Mouse (Mus musculus): ENCODE data around the gene Ccrl2. TPM values are rescaled to one million over a fixed set of nuclear protein-coding genes. Genes with fewer than 3 reads are reported as not detected.
A peak's percentile ranks its signal among the peaks of the same experiment; 100 is the strongest.

Ccrl2 gene
- polyA plus RNA-seq, 1 experiment from 2014 or later: 15.7 TPM

DNA sequence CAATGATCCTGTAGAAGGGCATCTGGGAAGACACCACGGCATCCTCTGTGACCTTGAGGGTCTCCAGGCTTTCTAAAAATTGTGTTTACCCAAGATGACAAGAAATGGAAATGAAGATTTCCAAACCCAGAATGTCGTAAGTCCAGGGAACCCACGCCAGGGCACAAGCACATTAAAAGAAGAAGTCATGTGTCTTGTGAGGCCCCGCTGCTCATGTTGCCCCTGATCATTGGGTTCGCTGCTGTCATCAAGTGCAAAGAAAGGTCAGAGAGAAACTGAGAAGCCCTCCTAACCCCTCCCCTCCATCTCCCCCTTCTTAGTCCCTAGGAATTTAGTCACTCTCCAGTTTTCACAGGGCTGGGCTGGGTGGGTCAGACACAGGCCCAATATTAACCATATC lies 5.5 kb upstream of the Ccrl2 start:
- H3K27ac ChIP-seq (replicated peaks): no peak overlapping the region
- no peak overlapping the region for H3K4me3 ChIP-seq (replicated peaks)
- WGBS (ENCODE audit: insufficient replicate concordance): 62% methylated on average over 5 of the region's 5 CpGs
- no peaks in the 10 kb centered on the region for H3K9me3 ChIP-seq (replicated peaks)
- H3K4me1 ChIP-seq (replicated peaks): peaks cover 20% of the 10 kb centered on the region
- no peak for ATAC-seq (ENCODE audit: insufficient read depth)
- peaks cover 6% of the 10 kb centered on the region; the same call in 1 of the 2 replicates for H3K27me3 ChIP-seq
- H3K36me3 ChIP-seq (replicated peaks): no peaks in the 10 kb centered on the region
- no peak overlapping the region for H3K9ac ChIP-seq
- no peak overlapping the region for H3K4me2 ChIP-seq

GRCm38 (mm10) chr9:111058943-111059556 lies 1.7 kb upstream of the Ccrl2 start:
- Histone ChIP-seq H3K4me1 (replicated peaks) (peaks cover 49% of the 10 kb centered on the region), H3K36me3 (replicated peaks) (peaks cover 18% of the 10 kb centered on the region), H3K4me3 (replicated peaks) (no peak overlapping the region), H3K27ac (replicated peaks) (0 out of 2 replicates have a peak overlapping the region, but pooled peaks have one; percentile 14), H3K9ac (no peak overlapping the region), H3K4me2 (peak overlapping the region; percentile 35), H3K9me3 (replicated peaks) (no peaks in the 10 kb centered on the region), H3K27me3 (peaks cover 6% of the 10 kb centered on the region; the same call in 1 of the 2 replicates)
- 28% methylated on average over 10 of the region's 10 CpGs for WGBS (ENCODE audit: insufficient replicate concordance)
- ATAC-seq (ENCODE audit: insufficient read depth): no peak

GRCm38 (mm10) chr9:111057544-111058370 lies 438 bp upstream of the Ccrl2 start:
- 40% methylated on average over 14 of the region's 14 CpGs for WGBS (ENCODE audit: insufficient replicate concordance)
- no peaks in the 10 kb centered on the region for H3K9me3 ChIP-seq (replicated peaks)
- H3K27me3 ChIP-seq: peaks cover 6% of the 10 kb centered on the region; the same call in 1 of the 2 replicates
- H3K4me1 ChIP-seq (replicated peaks): peaks cover 56% of the 10 kb centered on the region
- peak overlapping the region; percentile 100 for H3K27ac ChIP-seq (replicated peaks)
- ATAC-seq (ENCODE audit: insufficient read depth): 0 out of 2 replicates have a peak, but pooled peaks have one; percentile 3
- peaks cover 31% of the 10 kb centered on the region for H3K36me3 ChIP-seq (replicated peaks)
- H3K4me3 ChIP-seq (replicated peaks): peak overlapping the region; percentile 79
- peak overlapping the region; percentile 80 for H3K9ac ChIP-seq
- H3K4me2 ChIP-seq: peak overlapping the region; percentile 81

GRCm38 (mm10) chr9:111056519-111056797 lies 861 bp downstream of the Ccrl2 start:
- Histone ChIP-seq H3K27ac (replicated peaks) (peak overlapping the region; percentile 100), H3K27me3 (0 out of 2 replicates have a peak, but pooled peaks cover 6% of the 10 kb centered on the region), H3K4me1 (replicated peaks) (peaks cover 56% of the 10 kb centered on the region), H3K4me2 (peak overlapping the region; percentile 81), H3K9me3 (replicated peaks) (no peaks in the 10 kb centered on the region), H3K9ac (peak overlapping the region; percentile 80), H3K36me3 (replicated peaks) (peaks cover 40% of the 10 kb centered on the region), H3K4me3 (replicated peaks) (peak overlapping the region; percentile 79)
- ATAC-seq (ENCODE audit: insufficient read depth): no peak
- WGBS (ENCODE audit: insufficient replicate concordance): 1% methylated on average over 11 of the region's 11 CpGs

DNA sequence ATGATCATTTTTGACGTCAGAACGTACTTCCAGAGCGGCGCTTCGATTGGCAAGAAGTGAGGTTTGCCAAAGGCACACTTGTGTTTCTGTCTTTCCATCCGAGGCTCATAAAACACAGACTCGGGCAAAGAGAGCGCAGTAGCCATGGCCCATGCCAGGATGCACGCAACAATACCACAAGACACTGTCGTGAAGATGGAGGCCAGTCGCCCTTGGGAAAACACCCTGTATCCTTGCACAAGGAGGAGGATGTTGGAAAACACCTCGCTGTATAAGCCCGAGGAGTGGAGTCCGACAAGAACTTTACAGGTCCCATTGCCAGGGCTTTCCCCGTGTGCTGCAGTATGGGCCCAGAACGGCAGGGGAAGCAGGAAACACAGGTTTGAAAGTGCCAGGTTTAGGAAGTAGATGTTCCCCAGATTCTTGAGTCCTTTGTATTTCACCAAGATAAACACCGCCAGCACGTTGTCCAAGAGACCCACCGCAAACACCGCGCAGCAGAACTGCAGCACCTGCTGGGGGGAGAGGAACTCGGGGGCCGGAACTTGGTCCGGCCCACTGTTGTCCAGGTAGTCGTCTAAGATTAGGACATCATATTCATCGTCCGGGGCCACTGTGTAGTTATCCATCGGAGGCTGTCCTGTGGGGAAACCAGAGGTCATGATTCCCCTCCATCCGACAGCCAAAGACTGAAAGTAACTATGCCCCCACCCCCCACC lies 1.4 kb downstream of the Ccrl2 start:
- H3K9ac ChIP-seq: peak overlapping the region; percentile 80
- no peak for ATAC-seq (ENCODE audit: insufficient read depth)
- peaks cover 40% of the 10 kb centered on the region for H3K36me3 ChIP-seq (replicated peaks)
- H3K4me1 ChIP-seq (replicated peaks): peaks cover 56% of the 10 kb centered on the region
- H3K4me3 ChIP-seq (replicated peaks): peak overlapping the region; percentile 79
- H3K9me3 ChIP-seq (replicated peaks): no peaks in the 10 kb centered on the region
- peak overlapping the region; percentile 81 for H3K4me2 ChIP-seq
- H3K27ac ChIP-seq (replicated peaks): peak overlapping the region; percentile 100
- WGBS (ENCODE audit: insufficient replicate concordance): 35% methylated on average over 29 of the region's 29 CpGs
- H3K27me3 ChIP-seq: 0 out of 2 replicates have a peak, but pooled peaks cover 6% of the 10 kb centered on the region

DNA sequence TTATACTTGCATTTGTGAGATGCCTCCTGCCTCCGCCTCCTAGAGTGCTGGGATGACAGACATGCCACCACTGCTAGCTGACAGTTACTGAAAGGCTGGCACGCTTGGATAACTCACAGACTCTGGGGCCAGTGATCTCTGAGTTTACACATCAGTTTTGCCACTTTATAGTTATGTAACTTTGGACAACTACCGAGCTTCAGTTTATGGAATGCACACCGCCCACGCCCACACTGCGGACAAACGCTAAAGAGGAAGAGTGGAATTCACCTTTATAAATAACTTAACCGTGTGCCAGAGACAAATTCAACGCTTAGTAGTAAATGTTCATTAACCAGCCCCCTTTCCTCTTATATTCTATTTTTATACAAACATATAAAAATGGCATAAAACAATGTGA lies 2.4 kb downstream of the Ccrl2 start:
- Histone ChIP-seq H3K4me1 (replicated peaks) (peaks cover 56% of the 10 kb centered on the region), H3K27ac (replicated peaks) (no peak overlapping the region), H3K4me3 (replicated peaks) (peak overlapping the region; percentile 79), H3K36me3 (replicated peaks) (peaks cover 40% of the 10 kb centered on the region), H3K9me3 (replicated peaks) (no peaks in the 10 kb centered on the region), H3K27me3 (0 out of 2 replicates have a peak, but pooled peaks cover under 1% of the 10 kb centered on the region), H3K9ac (peak overlapping the region; percentile 80; the same call in 1 of the 2 replicates), H3K4me2 (peak overlapping the region; percentile 81)
- no peak for ATAC-seq (ENCODE audit: insufficient read depth)
- WGBS (ENCODE audit: insufficient replicate concordance): 82% methylated on average over 9 of the region's 9 CpGs

DNA sequence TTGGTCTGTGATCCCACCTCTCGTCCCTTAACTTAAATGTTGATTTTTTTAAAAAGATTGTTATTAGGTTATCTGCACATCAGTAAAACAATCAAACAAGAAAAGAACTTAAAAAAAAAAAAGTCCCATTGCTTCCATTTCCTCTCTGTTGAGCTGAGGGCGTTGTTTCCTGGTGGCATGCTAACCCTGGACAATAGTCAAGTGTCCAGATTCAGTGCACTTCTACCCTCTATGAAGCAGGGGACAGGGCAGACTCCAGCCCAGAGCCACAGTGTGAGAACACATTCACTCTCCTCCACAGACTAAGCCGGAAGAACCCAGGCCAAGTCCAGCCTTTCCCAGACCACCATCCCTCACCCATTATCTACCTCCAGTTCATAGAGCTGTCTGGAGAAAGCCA lies 8.9 kb downstream of the Ccrl2 start:
- Histone ChIP-seq H3K27ac (replicated peaks) (no peak overlapping the region), H3K9me3 (replicated peaks) (no peaks in the 10 kb centered on the region), H3K36me3 (replicated peaks) (peaks cover 16% of the 10 kb centered on the region), H3K4me1 (replicated peaks) (peaks cover 14% of the 10 kb centered on the region), H3K4me3 (replicated peaks) (no peak overlapping the region), H3K4me2 (no peak overlapping the region), H3K9ac (no peak overlapping the region), H3K27me3 (no peaks in the 10 kb centered on the region)
- ATAC-seq (ENCODE audit: insufficient read depth): no peak
- 65% methylated on average over 3 of the region's 3 CpGs for WGBS (ENCODE audit: insufficient replicate concordance)

- Histone ChIP-seq H3K9ac (no peak overlapping the region), H3K27ac (replicated peaks) (no peak overlapping the region), H3K9me3 (replicated peaks) (no peaks in the 10 kb centered on the region), H3K4me1 (replicated peaks) (peaks cover 15% of the 10 kb centered on the region), H3K4me3 (replicated peaks) (no peak overlapping the region), H3K4me2 (no peak overlapping the region), H3K36me3 (replicated peaks) (peaks cover 5% of the 10 kb centered on the region; the same call in 1 of the 2 replicates), H3K27me3 (no peaks in the 10 kb centered on the region)
- ATAC-seq (ENCODE audit: insufficient read depth): no peak
- WGBS (ENCODE audit: insufficient replicate concordance): 76% methylated on average over 5 of the region's 5 CpGs
Measured at GRCm38 (mm10) chr9:111047266-111047665, 10.1 kb downstream of the Ccrl2 start.

GRCm38 (mm10) chr9:111046222-111046621 lies 11.1 kb downstream of the Ccrl2 start:
- Histone ChIP-seq H3K9me3 (replicated peaks) (no peaks in the 10 kb centered on the region), H3K4me1 (replicated peaks) (peaks cover 15% of the 10 kb centered on the region), H3K27me3 (no peaks in the 10 kb centered on the region), H3K4me2 (no peak overlapping the region), H3K27ac (replicated peaks) (no peak overlapping the region), H3K9ac (no peak overlapping the region), H3K4me3 (replicated peaks) (no peak overlapping the region), H3K36me3 (replicated peaks) (no peaks in the 10 kb centered on the region)
- 12% methylated on average over 3 of the region's 3 CpGs for WGBS (ENCODE audit: insufficient replicate concordance)
- ATAC-seq (ENCODE audit: insufficient read depth): peak; percentile 52; the same call in 1 of the 2 replicates

DNA sequence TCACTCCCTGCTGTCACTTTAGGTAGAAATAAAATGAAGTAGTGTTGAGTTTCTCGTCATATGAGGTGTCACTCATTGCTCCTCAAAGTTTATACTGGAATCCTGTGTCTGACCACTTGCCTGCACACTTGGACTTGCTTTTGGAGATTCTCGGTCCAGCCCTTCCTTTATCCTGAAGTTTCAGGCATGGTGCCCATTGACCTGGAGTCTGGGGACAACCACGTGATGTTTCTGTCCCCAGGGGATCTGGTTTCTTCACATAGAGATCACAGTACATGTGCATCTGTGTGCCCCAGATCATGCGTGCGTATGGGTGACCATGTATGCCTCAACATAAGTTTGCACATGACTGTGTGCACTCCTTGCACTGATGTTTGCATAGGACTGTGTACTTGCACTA lies 15.1 kb downstream of the Ccrl2 start:
- Histone ChIP-seq H3K9me3 (replicated peaks) (no peaks in the 10 kb centered on the region), H3K27ac (replicated peaks) (no peak overlapping the region), H3K4me1 (replicated peaks) (peaks cover 11% of the 10 kb centered on the region), H3K36me3 (replicated peaks) (no peaks in the 10 kb centered on the region), H3K4me2 (no peak overlapping the region), H3K9ac (no peak overlapping the region), H3K27me3 (no peaks in the 10 kb centered on the region), H3K4me3 (replicated peaks) (no peak overlapping the region)
- 69% methylated on average over 5 of the region's 5 CpGs for WGBS (ENCODE audit: insufficient replicate concordance)
- no peak for ATAC-seq (ENCODE audit: insufficient read depth)

DNA sequence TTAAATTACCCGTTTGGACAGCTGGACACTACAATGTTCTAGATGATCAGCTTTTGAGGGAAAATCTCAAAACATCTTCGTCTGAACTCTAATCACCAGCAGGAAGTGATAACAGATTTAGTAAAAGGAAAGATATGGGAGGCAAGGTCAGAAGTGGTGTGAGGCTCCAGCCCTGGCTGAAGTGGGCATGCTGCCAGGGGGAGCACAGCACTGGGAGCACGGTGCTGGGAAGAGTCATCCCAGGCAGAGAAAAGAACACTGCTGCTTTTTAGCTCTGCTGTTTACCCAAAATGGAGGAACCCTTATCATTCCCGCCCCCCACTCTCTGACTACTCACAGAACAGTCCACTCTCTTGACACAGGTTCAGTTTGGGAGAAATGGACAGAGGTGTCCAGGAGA lies 17.4 kb downstream of the Ccrl2 start:
- Histone ChIP-seq H3K9ac (no peak overlapping the region), H3K9me3 (replicated peaks) (no peaks in the 10 kb centered on the region), H3K27ac (replicated peaks) (no peak overlapping the region), H3K27me3 (no peaks in the 10 kb centered on the region), H3K4me1 (replicated peaks) (0 out of 2 replicates have a peak, but pooled peaks cover 6% of the 10 kb centered on the region), H3K4me3 (replicated peaks) (no peak overlapping the region), H3K36me3 (replicated peaks) (no peaks in the 10 kb centered on the region), H3K4me2 (no peak overlapping the region)
- no peak for ATAC-seq (ENCODE audit: insufficient read depth)
- 46% methylated on average over 4 of the region's 4 CpGs for WGBS (ENCODE audit: insufficient replicate concordance)
